Mouse (Mus musculus): ENCODE measurements around the gene Coq5. TPM values are rescaled to one million over a fixed set of nuclear protein-coding genes. Genes with fewer than 3 reads are reported as not detected.

Coq5 gene
- total RNA-seq, 2 experiments from 2014 or later: 113 to 117 TPM

Other genes with a start within 250 kb of the Coq5 start
- not detected for gene Gm10401, start 181.4 kb upstream of the Coq5 start, total RNA-seq (2021)
- gene Acads, start 160.3 kb upstream of the Coq5 start, total RNA-seq (2021): 100 to 1,000 TPM; 153 to 165 TPM
- 10 to 100 TPM; 21.7 to 25.9 TPM for gene Unc119b, start 144.7 kb upstream of the Coq5 start, total RNA-seq (2021)
- gene Mlec, start 121.5 kb upstream of the Coq5 start, total RNA-seq (2021): 100 to 1,000 TPM; 104 to 111 TPM
- gene Cabp1, start 85.3 kb upstream of the Coq5 start, total RNA-seq (2021): 1 to 10 TPM; 5.5 to 6.6 TPM
- 10 to 100 TPM; 21.1 to 26.1 TPM for gene Pop5, start 43.8 kb upstream of the Coq5 start, total RNA-seq (2021)
- gene Rnf10, start 6.8 kb upstream of the Coq5 start, total RNA-seq (2021): 100 to 1,000 TPM; 277 to 284 TPM
- 100 to 1,000 TPM; 318 to 355 TPM for gene Dynll1, start 21.3 kb downstream of the Coq5 start, total RNA-seq (2021)
- 10 to 100 TPM; 39.1 to 42.4 TPM for gene Srsf9, start 47.5 kb downstream of the Coq5 start, total RNA-seq (2021)
- gene Gatc, start 61.5 kb downstream of the Coq5 start, total RNA-seq (2021): 10 to 100 TPM; 17.3 to 19.3 TPM
- gene Triap1, start 61.6 kb downstream of the Coq5 start, total RNA-seq (2021): 10 to 100 TPM; 23.4 to 26.8 TPM
- 100 to 1,000 TPM; 619 to 662 TPM for gene Cox6a1, start 69.3 kb downstream of the Coq5 start, total RNA-seq (2021)
- gene Msi1, start 149.9 kb downstream of the Coq5 start, total RNA-seq (2021): 1 to 10 TPM; 6.2 to 7.7 TPM
- gene Pla2g1b, start 186.6 kb downstream of the Coq5 start, total RNA-seq (2021): not detected
- gene Sirt4, start 205.1 kb downstream of the Coq5 start, total RNA-seq (2021): 10 to 100 TPM; 10.5 to 12.7 TPM
- 10 to 100 TPM; 62.9 to 66.0 TPM for gene Pxn, start 227.0 kb downstream of the Coq5 start, total RNA-seq (2021)